Mouse (Mus musculus) retina, postnatal 7 days (tissue): ENCODE results near the gene Gjb5.

Experiments
- DNase-seq: peaks from one replicate; pipeline ENCODE4 v3.0.0-alpha.2; 2012; ENCODE audit warnings: low read depth, low spot score

Gene Gjb5

DNA sequence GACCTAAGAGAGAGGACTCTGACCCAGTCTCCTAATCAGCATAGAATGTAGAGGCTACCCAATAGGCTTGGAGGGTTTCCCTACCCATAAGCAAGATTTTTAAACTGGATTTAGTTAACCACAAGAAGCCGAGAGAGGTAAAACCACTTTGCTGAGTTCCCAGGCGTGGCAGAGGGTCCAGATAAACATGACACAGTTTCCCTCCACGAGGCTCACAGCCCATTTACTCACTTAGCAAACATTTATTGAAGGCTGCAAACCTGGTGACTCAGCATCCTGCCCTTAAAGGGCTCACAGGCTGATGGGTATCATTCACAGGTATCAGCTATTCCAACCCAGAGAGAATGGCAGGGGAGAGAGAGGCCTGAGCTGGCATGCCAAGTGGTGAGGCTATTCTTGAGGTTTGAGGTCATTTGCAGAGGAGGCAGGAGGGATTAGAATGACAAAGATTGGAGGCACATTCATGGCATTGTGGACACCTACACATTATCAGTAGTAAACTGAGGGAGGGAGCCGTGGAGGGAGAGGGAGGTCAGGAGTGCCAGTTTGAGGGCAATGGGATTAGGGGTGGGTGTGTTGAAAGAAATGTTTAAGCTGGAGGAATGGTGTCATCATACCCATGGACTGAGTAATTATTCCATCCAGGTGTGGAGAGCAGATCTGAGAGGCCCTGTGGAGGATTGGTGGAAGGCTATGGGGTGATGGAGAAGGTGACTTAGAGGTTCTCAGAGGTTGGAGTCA, 8.3 kb downstream of the Gjb5 start:
- no peak for DNase-seq

DNA sequence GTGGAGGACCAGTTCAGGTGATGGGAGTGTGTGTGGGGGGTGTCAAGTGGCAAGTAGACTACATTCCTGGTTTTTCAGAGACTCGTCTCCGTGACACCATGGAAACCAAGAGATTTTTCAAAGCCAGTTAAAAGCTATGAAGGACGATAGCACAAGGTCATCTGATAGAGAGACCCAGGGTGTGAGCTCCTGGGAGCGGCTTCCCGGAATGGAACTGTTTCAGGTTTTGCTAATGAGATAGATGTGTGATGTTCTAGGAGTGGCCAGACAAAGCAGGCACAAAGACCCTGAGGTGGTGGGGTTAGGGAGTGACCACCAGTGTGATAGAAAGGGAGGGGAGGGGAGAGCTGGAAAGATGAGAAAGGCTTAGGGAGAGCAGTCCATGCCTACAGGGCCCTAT, 13.0 kb downstream of the Gjb5 start:
- no peak for DNase-seq

DNA sequence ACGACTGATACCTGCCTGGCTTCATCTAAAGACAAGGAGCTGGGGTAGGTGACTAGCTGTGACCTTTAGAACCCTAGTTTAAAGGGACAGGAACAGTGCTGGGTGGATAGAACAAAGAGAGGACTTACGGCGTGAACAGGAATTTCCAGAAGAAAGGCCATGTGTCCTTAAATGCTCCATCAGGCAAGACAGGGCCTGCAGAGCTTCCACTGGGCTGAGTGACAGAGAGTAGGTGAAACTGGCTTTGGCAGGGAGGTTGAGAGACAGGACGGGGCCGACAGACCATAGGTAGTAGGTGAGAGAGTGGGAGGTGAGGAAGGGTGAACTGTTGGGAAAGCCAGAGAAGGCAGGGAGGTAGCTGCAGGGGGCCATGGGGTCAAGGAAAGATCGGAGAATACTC, 16.6 kb downstream of the Gjb5 start:
- DNase-seq = no peak

DNA sequence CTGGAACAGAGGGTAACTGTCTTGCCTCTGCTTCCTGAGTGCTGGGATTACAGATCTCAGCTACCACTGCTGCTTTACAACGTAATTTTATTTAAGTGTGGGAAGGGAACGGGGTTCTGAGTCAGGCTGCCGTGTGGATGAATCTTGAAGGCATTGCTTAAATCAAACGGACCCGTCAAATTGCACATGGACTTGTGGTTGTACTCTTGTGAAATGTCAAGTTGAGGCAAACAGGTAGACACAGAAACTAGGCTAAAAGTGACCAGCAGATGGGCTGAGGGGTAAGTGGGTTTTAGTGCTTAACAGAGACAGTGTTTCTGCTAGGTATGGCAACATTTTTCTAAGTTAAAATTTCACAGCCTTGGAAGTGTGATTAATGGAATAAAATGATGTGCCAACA, 20.3 kb downstream of the Gjb5 start:
- no peak for DNase-seq

DNA sequence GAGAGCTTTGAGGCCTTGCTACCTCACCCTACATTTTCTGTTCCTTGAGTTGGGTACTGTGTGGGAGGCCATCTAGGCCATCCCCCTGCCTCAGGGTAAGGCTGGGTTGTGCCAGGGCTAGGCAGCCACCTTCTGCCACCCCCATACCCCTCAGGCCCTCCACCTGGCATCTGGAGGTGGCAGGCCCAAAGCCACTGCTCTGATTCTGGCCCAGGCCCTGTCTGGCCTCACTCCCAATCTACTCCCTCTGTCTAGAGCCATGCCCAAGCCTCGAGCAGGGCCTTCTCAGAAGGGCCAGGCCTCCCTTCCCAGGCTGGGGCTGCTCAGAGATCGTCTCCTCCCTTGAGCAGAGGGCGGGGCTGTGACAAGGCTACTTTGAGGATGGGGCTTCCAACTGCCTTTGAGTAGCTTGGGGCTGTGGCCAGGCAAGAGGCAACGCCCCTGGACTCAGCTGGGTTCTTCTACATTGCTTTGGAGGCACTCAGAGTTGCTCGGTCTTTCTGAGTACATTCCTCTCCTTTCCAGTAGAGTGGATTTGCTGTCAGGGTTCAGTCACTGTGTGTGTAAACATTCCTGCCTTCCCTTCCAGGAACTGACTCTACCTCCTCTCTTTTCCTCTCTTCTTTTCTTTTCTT, 23.0 kb downstream of the Gjb5 start:
- DNase-seq = no peak

DNA sequence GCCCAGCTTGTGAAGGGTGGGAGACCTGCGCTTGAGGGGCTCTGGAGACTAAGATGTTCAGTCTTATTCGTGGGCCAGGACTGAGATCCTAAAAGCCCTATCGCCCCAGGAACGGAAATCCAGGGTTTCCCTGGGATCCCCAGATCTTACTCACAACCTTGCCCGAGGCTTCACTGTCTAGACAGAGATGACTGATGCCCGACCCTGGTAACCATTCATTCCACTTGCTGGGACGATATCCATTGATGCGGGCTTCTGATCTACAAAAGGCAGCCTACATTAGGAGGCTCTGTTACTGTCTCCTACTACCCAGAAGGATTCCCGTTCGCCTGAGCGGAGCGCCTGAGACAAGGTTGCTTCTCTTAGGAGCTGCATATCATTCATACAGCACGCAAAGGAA, 26.8 kb downstream of the Gjb5 start:
- no peak for DNase-seq

DNA sequence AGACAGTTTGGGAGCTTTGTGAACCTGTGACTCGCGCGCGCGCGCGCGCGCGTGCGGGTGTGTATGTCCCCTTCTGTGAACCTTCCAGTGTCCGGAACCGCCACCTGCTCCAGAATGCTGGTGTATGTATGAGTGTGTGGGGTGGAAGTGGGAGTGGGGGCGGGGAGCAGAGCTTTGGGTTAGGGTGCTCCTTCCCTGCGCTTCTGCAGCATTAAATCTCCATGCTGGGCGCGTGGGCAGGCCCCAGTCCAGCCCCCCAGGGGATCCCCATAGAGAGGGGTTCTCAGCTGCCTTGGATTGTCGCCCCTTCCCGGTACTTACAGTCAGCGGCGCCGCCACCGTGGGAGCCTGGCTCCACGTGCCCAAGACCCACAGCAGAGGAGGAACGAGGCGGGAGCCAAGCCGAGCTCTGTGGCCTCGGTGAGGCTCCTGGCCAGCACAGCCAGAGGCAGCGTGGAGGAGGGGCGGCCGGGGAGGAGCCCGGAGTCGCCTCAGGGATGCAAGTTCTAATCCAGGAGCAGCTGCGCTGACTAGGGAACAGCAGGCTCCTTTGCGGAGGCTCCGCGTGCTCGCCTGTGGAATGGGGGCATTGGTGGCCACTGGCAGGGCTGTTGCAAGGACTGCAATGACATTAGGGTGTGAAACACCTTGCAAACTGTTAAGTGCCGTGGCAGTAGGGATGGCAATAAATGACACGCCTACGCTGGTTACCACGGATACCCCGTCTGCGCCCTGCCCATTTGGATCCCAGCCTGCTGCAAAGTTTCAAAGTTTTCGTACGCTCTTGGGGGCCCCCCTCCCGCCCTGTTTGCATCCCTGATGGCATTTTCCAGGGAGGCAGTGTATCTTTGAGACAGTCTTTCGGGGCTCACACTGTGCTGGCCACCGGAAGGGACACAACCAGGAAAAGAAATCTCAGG, 27.5 kb downstream of the Gjb5 start, which contains the start of gene Gjb3:
Gjb3 (minus strand) TSS at position 664 of the 920 bp plus-strand sequence.
- no peak for DNase-seq

DNA sequence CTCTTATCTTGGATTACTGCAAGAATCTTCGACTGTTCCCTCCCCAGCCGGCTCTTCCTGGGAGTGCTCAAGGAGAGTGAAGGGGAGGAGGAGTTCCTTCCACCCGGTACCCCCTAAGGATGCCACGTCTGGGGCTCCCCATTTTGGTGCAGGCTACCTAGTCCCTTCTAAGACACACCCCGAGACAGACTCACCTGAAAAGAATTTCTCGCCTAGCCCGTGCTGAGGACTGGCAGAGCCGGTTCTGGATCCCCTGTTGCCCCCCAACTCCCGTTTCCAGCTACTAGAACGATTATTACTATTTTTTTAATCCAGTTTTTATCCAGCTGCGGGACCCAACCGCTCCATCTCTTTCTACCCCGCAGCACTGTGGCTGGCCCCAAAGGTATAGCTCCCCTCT, 28.2 kb downstream of the Gjb5 start:
- DNase-seq = no peak

DNA sequence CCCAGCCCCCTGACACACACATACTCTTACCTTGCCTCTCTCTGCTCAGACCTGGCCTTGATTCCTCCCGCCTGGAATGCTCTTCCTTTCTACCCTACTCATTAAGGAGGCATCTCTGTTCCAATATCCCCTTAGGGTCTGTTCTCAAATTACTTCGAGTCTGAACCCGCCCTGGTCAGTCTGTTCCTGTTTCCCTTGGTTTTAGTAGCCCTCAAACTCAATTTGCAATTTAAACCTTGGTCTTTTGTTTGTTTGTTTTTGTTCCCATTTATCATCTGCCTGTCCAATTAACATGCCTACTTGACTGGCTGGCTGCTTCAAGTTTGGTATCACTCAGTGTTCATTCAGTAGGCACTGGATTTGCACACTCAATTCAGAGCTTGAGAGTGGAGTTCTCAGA, 28.9 kb downstream of the Gjb5 start:
- DNase-seq = no peak

DNA sequence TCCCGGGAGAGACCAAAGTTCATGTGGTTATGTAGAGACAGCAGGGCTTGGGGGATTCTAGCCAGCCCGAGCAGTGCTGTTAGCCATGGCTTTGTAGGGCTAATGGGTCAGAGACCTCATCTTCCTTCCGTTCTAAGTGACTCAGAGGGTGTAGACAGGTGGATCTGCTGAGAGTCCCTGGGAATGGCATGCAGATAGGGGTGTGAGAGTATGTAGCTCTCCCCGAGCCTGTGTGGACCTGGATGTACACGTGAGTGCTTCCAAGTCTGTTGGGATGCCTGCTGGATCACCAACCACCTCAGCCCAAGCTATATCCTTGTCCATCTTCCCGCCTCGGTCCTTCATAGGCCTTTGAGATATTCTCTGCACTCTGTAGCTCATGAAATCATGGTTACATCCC, 29.6 kb downstream of the Gjb5 start:
- no peak for DNase-seq

DNA sequence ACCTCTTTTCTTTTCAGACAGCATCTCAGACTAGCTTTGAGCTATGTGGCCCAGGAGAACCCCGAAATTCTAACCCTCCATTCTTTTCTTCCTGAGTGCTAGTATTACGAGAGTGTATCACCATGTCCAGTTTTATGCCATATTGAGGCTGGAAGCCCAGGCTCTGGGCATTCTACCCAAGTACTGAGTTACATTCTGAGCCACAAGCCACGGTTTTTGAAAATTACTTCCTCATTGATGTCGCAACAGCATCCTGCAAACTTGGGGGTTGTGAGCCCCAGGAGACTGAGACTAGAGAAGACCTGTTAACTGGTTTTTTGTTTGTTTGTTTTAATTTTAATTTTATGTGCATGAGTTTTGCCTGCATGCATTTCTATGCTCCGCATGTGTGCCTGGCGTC, 30.2 kb downstream of the Gjb5 start:
- DNase-seq = no peak

DNA sequence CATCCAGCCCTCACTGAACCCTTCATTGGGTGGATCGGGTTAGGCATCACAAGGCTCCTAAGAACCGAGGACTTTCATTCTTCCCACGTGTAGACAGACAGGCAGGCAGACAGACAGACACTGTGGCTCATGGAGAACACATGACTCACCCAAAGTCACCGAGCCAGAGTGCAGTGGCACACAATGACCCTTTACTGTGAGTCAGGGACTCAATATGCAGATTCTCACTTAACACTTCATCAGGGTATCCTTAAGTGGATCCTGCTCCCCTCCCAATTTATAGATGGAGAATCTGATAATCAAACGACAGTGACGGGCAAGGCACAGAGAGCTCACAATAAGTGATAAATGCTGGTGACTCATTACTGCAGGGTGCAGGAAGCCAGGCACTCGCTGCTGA, 30.7 kb downstream of the Gjb5 start:
- DNase-seq = no peak

DNA sequence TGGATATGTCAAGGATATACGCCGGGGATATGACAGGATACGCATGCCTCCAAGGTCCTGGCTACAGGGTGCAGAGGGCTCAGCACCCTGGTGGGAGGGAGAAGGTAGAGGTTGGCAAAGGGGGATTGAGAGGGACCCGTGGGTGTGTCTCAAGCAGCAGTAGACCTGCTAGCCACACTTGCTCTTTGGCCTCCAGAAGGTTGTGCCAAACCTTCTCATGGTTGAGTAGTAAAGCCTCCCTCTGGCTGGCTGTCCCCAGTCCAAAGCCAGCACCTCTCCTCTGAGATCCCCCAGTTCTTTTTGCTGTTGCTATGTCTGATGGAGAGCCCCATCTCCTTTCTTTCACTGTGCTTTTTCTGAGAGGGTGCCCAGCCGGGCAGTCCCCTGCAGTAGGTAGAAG, 32.7 kb downstream of the Gjb5 start:
- no peak for DNase-seq

DNA sequence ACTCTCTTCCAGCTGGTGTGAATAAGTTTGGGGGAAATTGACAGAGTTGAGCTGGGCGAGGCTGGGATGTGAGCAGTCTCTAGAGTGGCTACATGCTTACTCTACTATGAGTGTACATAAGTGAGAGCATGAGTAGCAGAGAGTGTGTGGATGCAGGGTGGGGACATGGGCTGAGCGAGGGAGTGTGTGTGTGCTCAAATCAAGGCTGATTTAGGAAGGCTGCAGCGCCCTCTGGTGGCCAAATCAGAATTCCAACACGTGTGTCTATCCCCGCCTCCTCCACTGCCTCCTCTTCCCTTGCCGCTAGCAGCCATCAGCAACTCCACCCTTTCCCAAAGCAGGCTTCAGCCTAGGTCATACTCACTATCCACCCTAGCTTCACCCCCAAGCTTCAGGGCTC, 33.2 kb downstream of the Gjb5 start:
- DNase-seq = peak; percentile 81

DNA sequence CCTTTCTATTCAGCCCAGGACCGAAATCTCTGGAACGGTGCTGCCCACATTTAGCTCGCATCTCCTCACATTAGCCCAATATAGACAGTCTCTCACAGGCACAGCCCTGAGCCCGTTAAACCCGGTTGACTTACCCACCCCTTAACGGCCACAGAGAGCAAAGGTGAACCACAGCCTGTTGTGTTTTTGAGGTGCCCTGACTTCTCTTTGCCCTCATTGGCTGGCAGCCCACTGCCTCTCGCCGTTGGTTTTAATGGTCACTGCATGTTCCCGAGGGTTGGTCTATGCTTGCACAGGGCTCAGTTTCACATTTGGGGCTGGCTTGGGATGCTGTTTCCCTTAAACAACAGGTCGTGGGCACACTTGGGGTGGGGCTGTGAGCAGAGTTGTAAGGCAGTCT, 33.7 kb downstream of the Gjb5 start:
- no peak for DNase-seq

DNA sequence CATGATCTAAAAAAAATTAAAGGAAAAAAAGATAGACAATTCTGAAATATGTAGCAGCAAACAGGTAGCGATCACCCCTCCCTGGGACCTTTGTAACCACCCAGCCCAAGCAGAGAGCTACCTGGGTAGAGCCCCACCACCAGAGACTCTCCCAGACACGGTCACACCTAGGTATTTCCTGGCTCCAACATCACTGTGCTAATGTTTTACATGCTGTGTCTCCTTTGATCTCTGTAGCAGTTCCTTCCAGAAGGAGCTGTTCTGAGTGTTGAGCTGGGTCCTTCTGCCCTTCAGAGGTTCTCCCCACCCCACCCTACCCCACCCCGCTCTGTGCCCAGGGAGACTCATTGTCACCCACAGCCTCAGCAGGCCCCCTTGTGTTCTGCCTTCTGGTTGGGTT, 34.3 kb downstream of the Gjb5 start:
- DNase-seq = no peak

DNA sequence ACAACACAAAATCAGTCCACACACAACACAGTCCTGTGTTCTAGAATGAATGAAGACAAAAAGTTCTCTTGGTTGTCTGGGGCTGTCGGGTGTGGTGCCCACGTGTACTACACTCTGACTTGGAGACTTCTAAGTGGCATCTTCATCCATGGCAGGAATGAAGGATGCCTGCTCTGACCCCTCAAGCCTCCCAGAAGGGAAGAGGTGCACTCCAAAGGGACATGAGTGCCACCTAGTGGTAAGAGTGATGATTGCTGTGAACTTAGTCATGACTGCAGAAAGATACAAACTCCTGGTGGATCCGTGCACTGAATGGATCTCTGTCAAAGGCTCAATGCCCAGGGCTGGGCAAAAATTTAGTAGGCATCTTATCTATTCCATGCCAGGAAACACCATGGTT, 38.4 kb downstream of the Gjb5 start:
- DNase-seq = peak; percentile 75

DNA sequence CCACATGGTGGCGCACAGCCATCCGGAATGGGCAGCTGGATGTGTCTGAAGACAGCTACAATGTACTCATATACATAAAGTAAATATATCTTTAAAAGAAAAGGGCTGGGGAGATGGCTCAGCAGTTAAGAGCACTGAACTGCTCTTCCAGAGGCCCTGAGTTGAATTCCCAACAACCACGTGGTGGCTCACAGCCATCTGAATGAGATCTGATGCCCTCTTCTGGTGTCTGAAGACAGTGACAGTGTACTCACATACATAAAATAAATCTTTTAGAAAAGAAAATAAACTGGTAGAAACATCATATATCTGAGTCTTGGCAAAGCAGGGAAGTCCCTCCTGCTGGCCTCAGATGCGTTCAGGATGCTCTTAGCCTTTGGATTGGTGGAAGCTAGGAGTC, 40.8 kb downstream of the Gjb5 start:
- DNase-seq = no peak

DNA sequence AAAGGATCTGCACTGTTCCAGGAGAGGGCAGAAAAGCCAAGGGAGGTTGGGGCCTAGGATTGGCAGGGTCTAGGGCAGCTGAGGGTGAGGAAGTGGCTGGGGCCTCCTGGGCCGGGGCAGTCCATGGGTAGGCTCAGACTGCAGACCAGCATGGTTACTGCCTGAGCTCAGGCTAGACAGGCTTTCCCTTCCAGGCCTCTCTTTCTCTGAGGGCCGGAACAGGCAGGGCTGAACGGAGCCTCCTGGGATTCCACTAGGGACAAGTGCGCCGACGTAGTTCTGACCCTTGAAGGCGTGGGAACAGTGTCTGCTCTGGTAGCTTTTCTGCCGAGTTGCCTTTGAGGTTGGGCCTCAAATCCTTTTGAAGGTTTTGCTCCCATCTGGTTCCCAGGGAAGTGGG, 42.2 kb downstream of the Gjb5 start:
- DNase-seq = no peak

DNA sequence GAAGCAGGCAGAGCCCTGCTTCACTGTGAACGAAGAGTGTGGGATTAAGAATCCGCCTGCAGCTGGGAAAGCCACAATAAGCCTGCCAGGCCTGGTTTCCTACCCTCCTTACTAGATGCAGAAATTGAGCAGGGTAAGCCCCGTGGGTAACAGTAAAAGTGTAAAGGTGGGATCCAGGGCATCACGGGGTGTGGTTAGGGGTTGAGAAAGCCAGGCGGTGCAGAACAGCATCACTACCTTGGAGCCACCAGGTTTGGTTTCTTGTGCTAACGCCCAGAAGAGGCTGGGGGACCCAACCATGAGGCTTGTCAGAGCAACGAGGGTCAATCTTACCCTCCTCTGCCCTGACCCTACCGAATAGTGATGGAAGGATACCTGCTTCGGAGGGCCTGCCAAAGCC, 43.4 kb downstream of the Gjb5 start:
- no peak for DNase-seq

DNA sequence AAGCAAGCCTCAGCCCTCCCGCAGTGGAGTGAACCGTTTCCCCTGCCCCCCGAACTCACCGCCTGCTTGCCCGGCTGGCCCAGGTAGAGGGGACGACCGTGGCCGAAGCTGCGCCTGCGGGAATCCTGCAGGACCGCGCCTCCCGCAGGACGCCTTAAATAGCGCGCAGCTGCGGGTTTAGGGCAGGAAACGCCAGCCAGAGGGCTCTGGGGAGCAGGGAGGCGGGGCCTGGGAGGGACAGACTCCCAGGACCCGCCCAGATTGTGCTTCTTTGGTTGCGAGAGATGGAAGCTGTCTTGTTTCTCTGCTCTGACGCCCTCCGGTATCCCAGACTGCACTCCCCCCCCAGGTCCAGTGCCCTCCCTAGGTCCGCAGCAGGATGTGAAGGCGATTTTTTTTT, 44.1 kb downstream of the Gjb5 start, which contains the start of gene Gja4:
Gja4 (minus strand) TSS at position 179 of the 400 bp plus-strand sequence.
- peak; percentile 43 for DNase-seq

DNA sequence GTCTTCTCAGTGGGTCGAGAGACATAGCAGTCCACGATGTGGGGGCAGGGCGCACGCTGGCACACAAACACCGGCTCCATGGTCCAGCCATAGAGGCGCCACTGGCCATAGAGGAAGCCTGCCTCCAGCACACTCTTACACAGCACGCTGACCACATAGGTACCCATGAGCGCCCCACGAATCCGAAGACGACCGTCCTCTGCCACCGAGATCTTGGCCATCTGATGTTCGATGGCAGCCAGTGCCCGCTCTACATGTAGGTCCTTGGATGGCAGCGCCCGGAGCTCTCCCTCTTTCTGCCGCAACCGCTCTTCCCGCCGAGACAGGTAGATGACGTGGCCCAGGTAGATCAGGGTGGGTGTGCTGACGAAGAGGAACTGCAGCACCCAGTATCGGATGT, 45.6 kb downstream of the Gjb5 start:
- DNase-seq = no peak
